Mouse (Mus musculus) heart, adult 9 months (tissue): ENCODE measurements around the gene Fasl.

Source experiments
- DNase-seq, 2 experiments: peaks; one replicate each; pipeline ENCODE4 v3.0.0; 2022; ENCODE audit warnings: low spot score in 2 of 2

Gene Fasl

DNA sequence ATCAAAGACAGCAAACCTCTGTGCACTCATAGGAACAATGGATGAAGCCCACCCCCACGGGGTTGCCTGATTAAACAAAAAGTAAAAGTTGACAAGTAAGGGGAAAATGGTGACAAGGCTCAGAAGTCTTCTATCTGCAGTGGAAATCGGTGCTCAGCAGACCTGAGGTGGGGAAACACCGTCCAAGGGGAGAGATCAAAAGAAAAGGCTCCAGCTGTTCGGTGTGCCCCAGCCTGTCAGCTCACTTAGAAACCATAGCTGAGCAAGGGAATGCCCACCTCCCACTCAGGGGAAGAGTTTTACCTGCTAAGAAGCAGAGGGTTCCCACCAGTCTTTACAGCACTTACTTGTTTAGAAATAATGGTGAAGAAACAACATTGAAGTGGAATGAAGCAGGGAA is 26.7 kb downstream of the Fasl start:
- no peak for DNase-seq

DNA sequence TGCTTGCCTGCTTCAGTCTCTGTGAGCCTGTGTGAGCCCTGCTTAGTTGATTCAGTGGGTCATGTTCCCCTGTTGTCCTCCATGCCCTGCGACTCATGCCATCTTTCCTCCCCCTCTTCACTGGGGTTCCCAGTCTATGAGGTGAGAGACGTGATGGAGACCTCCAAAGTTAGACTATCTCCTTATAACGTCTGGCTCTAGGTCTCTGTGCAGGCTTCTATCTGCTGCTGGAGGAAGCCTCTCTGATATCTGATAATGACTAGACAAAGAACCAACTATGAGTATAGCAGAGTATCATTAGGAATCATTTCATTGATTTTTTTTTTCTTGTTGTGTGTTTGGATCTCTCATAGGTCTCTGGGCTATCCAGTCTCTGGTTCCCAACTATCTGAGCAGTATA is 31.7 kb downstream of the Fasl start:
- DNase-seq, result no peak

DNA sequence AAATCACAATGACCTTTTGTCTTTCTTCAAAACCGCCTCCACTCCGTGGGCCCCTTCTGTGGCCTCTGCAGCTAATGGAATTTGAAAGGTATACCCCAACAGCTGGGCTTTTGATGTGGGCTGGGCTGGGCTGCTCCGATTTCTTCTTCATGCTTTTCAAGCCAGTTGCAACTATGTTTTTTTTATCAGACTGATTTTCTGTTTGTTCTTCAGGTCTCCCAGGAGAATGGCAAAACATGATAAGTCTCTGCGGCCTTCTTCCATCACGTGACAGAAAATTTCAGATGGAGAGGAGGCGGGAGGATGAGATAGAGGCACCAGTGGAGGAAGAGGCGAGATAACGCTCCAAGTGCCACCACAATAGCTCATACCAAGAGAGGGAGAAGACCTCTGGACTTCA is 37.0 kb downstream of the Fasl start:
- DNase-seq, result no peak

DNA sequence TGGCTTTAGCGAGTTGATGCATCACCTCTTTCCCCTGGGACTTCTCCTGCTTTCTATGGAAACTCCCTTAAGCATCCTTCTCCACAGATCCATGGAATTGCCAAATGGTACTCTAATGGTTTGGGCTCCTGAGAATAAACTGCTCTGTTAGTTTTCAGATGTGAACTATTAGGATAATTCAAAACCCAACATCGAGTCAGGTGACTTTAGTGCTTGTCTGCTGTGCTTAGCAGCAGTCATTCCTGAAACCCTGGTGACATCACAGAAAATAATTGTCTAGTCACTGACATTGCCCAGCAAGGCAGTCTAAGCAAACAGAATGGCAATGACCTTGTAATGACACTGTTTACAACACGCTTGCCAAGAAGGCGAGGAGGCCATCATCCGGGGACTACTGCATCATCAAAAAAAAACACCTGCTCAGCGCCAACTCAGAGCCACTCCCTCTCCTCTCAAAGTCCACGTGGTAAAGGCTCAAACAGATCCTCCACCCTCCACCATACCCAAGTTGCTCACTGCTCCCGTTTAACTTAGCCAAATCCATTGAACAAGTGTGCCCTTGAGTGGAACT is 37.7 kb downstream of the Fasl start:
- DNase-seq, result no peak

DNA sequence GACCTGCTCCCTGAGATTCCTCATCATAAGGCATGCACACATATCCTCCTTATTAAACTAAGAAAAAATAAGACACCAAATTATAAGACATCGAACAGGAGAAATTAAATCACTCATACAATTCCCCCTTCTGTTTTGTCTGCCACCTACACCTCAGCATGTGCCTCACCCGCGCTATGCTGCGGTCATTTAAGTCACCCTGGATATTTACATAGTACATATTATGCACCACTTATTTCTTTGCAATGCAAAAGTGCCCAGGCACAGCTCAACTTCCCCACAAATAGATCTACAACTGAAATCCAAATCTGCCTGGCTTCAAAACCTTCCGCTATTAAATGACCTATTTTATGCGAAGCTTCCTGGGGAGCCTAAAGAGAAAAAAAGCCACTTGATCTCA is 39.6 kb downstream of the Fasl start:
- no peak for DNase-seq

DNA sequence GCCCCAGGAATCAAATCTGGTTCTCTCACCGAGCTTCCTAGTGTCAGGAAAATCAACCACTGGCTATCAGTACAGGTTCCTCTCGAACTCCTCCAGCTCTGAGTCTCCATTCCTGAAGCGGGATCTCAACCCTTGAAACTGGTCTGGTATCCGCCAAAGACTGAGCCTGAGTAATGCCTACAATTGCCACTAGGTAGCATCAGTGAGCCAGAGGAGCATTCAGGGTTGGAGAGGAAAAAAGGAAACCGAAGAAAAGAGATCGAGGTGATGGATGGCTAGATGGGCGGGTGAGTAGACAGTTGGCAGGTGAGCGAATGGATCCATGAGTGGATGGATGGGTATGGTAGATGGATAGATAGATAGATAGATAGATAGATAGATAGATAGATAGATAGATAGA is 40.2 kb downstream of the Fasl start:
- peak in 1 of 2 experiments; percentile 14 for DNase-seq

DNA sequence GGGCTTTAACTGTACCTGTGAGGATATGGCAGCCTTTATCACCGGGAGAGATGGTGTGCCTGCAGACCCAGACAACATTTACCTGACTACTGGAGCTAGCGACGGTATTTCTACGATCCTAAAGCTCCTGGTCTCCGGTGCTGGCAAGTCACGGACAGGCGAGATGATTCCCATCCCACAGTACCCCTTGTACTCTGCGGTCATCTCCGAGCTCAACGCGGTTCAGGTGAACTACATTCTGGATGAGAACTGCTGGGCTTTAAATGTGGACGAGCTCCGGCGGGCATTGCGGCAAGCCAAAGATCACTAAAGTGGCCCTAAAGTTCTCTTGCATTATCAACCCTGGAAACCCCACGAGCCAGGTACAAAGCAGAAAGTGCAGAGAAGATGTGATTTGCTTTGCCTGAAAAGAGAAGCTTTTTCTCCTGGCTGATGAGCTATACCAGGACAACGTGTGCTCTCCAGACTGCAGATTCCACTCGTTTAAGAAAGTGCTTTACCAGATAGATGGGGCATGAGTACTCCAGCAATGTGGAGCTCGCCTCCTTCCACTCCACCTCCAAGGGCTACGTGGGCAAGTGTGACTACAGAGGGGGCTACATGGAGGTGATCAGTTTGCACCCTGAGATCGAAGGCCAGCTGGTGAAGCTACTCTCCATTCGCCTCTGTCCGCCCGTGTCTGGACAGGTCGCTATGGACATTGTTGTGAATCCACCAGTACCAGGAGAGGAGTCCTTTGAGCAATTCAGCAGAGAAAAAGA is 41.6 kb downstream of the Fasl start:
- DNase-seq, result no peak

DNA sequence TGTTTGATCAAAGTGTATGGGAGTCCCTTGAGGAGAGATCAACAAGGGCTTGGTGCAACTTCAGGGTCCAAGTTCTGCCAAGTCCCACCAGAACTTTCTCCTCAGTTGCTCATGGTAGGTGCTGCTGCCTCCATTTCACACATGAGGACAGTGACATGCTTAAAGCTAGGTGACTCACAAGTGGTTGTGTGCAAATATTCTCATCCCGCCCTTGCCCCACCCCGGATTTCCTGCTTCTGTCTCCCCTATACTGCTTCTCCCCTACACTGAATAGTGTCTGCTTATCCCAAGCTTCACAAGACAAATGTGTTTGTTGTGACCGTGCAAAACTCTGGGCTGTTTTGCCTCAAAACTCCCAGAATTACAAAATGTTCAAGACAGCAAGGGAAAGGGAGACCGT is 43.4 kb downstream of the Fasl start:
- no peak for DNase-seq

DNA sequence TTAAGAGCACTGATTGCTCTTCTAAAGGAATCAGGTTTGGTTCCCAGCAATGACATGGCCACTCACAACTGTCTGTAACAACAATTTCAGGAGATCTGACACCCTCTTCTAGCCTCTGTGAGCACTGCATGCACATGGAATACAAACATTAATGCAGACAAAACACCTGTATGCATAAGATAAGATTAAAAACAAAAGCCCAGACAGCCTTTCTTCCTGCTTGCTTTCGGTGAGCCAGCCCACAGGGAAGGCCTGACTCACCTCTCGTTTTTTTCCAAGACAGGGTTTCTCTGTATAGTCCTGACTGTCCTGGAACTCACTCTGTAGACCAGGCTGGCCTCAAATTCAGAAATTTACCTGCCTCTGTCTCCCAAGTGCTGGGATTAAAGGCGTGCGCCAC is 44.1 kb downstream of the Fasl start:
- no peak for DNase-seq

DNA sequence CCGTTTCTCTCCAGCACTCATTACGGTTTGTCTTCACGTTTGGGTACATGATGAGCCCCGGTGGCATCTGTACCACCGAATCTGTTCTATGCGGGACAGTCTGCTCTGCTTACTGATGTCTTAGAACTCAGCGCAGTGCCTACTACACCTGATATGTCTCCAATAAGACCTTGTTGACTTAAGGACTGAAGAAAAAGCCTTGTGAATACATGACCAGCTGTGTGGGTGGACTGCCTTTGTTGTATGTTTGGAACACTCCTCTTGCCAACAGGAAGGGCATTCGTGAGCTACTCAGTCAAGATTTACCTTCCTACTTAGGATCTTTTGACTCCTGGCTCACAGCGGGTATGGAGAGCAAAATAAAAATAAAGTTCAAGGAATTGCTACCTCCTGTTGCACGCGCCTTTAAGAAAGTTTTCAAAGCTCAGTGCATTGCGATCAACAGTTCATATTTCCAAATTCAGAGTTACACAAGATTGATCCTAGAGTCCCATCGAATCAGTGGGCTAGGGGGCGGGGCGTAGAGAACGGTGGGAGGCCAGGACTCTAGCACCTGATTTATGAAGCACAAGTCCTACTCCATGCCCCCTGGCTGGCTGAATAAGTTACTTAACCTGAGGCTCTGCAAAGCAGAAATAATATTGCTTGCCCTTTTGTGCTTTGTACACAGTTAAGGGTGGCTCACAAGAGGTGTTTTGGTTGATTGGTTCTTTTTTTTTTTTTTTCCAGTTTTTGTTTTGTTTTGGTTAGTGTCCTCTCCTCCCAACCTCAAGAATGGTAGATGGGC is 45.6 kb downstream of the Fasl start:
- DNase-seq, result no peak

DNA sequence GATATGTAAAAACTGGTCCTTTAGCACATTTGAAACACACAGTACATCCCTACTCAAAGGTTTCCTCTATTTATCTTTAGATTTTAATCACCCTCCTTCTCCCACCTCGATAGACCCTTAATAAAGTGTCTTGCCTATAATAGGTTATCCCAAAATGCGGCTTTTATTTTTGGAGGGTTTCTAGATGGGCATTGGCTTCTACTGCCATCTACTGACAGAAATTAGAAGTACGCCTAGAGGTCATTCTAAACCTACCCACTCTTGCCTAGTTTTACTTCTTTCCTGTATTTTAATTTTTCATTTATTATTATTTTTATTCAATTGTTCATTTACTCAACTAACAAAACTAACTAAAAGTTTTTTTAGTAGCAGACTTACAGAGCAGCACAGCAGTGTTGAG is 51.4 kb downstream of the Fasl start:
- DNase-seq, result no peak

DNA sequence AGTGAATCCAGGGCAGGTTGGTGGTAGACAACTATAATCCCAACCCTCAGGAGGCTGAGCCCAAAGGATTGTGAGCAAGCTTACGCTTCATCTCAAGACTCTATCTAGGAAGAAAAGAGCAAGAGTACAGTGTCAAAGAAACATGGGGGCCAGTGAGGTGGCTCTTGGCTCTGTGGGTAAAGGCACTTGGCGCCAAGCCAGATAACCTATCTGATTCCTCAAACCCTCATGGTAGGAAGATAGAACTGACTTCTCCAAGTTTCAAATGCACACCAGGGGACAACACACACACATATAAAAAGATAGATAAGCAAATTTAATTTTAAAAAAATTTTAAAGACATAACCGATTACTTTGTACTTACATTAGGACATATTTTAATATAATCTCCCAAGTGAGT is 52.0 kb downstream of the Fasl start:
- no peak for DNase-seq

DNA sequence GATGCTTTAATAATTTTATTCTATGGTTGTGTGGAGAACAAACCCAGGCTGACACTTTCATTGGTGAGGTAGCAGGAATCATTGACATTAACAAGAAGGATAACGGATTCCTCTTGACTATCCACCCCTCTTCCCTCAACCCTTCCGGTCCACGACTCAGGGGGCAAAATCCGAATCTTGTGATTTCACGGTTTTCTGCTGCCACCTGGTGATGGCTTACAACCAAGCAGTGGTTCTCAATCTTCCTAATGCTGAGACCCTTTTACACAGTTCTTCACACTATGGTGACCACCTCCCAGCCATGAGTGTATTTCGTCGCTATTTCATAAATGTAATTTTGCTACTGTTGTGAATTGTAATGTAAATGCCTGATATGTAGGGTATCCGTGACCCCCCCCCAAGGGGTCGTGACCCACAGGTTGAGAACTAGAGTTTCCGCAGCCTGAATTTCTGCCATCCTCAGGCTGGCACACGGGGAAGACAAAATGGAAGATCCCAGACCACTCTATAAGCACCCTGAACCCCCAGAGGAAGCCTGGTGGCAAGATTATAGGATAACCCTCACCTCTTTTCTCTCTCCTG is 52.7 kb downstream of the Fasl start:
- no peak for DNase-seq

DNA sequence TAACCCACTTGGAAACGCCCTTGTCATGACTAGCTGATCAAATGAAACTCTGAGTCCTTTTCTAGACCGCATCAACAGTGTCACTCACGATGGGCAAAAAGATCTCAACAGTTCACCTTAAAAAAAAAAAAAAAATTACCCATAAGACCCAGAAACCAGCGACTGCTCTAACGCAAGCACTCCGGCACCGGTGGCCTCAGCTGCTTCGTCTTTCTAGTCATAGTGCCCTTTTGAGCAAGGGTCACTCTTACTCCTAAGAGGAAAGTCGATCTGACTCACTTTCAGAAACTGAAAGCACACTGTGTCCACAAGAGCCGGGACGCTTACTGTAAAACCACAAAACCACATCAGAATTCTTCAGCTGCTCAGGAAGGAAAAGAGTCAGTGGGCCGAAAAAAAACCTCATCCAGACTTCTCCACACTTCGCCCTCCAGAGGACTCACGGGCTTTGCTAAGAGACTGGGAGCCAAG is 53.5 kb downstream of the Fasl start:
- peak; percentile 8 to 28 for DNase-seq

DNA sequence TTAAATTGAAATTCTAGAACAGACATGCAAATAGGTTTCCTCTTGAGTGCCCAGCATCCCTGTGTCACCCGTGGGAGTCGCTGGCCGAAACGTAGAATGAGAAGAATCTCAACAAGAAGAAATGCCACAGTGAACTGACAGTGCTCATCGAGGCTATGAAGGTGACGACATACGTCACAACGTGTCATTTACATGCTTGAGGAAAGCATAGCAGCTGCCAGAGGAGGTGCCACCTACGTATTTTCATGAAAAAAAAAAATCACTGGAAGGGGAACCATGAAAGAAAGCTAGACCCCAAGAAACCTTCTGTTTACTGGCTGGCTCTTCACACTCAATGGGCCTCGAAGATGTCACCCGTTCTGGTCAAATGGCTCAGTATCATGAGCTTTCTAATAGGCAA is 54.0 kb downstream of the Fasl start:
- DNase-seq, result no peak
